Mouse (Mus musculus) urinary bladder, postnatal 10 days (tissue): ENCODE results near the gene Arf3.

Experiments used
- DNase-seq: peaks from one replicate; pipeline ENCODE4 v3.0.0; 2022; ENCODE audit warnings: low spot score

Gene Arf3

GRCm38 (mm10) chr15:98717301-98717700 is 45.7 kb downstream of the Arf3 start:
- no peak for DNase-seq

GRCm38 (mm10) chr15:98714230-98714652 is 48.8 kb downstream of the Arf3 start:
- DNase-seq, result no peak

GRCm38 (mm10) chr15:98710442-98710841 is 52.6 kb downstream of the Arf3 start:
- DNase-seq, result no peak

GRCm38 (mm10) chr15:98707766-98708372 is 55.1 kb downstream of the Arf3 start, which contains the start of gene Ccdc65:
Gene Ccdc65, plus strand, starts transcription at chr15:98708207.
- DNase-seq, result no peak

- DNase-seq, result no peak
These were observed 58.7 kb downstream of the Arf3 start for GRCm38 (mm10) chr15:98704312-98704711.

GRCm38 (mm10) chr15:98699190-98700105 is 63.6 kb downstream of the Arf3 start:
- peak; percentile 61 for DNase-seq

GRCm38 (mm10) chr15:98696216-98696615 is 66.8 kb downstream of the Arf3 start:
- no peak for DNase-seq

GRCm38 (mm10) chr15:98695726-98696125 is 67.3 kb downstream of the Arf3 start:
- DNase-seq, result no peak

- no peak for DNase-seq
These were observed 70.8 kb downstream of the Arf3 start for GRCm38 (mm10) chr15:98692171-98692715.

- DNase-seq, result no peak
These were observed 71.4 kb downstream of the Arf3 start for GRCm38 (mm10) chr15:98691486-98692147.

GRCm38 (mm10) chr15:98689682-98690081 is 73.3 kb downstream of the Arf3 start:
- DNase-seq, result no peak
